Mouse (Mus musculus): ENCODE measurements around the gene Zfp282.
"Not testable (repeated sequence)": the region's sequence is repeated elsewhere in the genome, so short reads cannot be mapped to it uniquely, and the experiment has no call there.

The Zfp282 gene

GRCm38 (mm10) chr6:47877058-47877457 is at the start of gene Zfp282:
Gene Zfp282, plus strand, starts transcription at chr6:47877204.
- no peak for DNase-seq (ENCODE audit: extremely low spot score, low spot score)

GRCm38 (mm10) chr6:47827462-47827861 is 49.5 kb upstream of the Zfp282 start:
- DNase-seq (ENCODE audit: extremely low spot score, low spot score), result no peak

DNA sequence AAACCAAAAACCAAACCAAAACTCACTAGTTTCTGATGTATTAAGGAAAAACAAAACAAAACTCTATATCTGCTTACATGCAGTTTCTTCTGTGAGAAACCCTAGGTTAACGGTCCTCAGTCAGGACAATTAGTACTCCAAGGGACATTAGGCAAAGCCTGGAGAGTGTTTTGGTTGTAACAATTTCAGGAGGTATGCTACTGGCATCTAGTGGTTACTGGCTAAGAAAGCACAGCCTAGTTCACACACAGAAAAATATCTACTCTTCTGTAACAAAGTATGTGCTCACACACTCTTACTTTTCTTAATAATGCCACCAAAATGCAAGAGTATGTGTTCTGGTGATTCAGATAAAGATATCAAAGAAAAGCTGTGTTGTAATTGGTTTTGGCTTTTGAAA is 48.1 kb upstream of the Zfp282 start:
- no peak for DNase-seq (ENCODE audit: extremely low spot score, low spot score)

- peak; percentile 96 for DNase-seq (ENCODE audit: extremely low spot score, low spot score)
Observed at GRCm38 (mm10) chr6:47830104-47831078, 46.6 kb upstream of the Zfp282 start, which contains the start of gene Zfp786. Gene Zfp786, minus strand, starts transcription at chr6:47830867.

- DNase-seq (ENCODE audit: extremely low spot score, low spot score), result no peak
Observed at GRCm38 (mm10) chr6:47832220-47832619, 44.8 kb upstream of the Zfp282 start.

DNA sequence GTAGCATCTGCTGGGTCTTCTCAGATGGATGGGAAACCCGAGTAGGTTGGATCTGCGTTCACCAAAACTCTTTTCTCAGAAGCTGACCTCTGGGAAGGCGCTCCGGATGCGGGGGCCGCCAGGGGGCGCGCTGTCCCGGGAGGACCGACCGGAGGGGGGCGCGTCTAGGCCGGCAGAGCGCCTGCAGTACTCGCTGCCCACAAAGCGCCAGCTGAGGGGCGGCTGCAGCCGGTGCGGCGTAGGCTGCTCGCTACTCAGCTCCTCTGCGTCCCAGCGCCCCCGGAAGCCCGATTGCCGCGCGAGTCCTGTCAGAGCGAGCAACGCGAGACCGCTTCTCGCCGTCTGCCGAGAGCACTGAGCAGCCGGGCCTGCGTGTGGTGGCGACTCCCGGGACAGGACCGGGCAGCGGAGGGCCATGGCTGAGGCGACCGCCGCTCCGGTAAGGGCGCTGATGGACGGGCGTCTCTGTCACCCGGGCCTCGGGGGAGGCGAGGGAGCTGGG is 41.5 kb upstream of the Zfp282 start, which contains the start of gene Zfp398:
TSS of gene Zfp398 (plus strand) at position 180 of the 502 bp plus-strand sequence.
- peak; percentile 97 for DNase-seq (ENCODE audit: extremely low spot score, low spot score)

DNA sequence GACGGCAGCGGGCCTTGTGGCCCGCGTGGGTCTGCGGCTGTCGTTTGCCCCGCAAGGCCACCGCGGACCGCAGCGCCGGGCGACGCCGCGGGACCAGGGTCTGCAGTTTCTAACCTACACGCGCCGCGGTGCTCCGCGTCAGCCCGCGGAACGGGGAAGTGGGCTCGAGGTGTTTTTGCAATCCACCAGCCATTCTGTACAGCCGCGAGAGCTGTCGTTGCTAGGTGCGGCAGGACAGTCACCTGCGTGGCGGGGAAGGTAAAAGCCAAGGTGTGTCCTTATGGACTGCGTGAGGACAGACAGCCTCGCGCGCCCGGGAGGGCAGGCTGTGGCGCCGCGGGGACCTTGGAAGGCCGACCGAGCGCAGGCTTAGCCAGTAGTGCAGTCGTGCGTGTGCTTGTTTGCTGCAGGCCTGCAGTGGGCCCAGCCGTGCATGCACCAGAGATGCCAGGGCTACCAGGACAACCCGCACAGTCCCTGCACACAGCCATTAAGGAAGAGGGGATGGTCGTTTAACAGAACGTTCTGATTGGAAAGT is 41.0 kb upstream of the Zfp282 start:
- peak; percentile 72 for DNase-seq (ENCODE audit: extremely low spot score, low spot score)

- no peak for DNase-seq (ENCODE audit: extremely low spot score, low spot score)
Observed at GRCm38 (mm10) chr6:47837630-47838029, 39.4 kb upstream of the Zfp282 start.

DNA sequence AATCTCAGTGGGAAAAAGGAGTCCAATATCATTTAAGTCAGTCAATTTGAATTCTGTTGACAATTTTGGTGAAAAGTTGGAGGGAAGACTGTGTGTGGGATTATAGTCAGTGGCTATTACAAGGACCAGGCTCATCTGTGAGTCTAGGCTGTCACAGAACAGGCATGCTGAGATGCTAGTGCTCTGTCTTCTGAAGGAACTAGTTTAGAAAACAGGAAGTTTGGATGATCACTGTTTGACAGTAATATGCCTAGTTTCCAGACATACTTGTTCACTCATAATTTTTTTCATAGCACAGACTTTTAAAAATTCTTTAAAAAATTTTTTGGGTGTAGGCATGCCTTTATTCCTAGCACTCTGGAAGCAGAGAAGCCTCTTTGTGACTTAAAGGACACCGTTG is 35.9 kb upstream of the Zfp282 start:
- DNase-seq (ENCODE audit: extremely low spot score, low spot score), result no peak

DNA sequence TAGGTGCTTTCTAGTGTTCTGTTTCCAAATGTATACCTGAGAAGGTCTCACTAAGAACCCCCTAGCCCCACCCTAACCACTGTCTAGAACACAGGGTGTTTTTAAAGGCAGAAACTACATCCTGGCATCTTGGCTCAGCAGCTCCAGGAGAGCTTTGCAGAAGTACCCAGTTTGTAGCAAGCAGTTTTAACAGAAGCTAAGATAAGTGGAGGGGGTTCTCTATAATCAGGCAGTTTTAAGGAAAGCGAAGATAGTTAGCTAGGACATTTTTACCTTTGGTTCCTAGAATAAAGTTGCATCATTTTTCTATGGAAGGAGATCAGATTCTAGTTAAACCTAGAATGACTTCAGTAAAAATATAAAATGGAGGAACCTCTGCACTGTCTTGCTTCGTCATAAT is 35.2 kb upstream of the Zfp282 start:
- DNase-seq (ENCODE audit: extremely low spot score, low spot score), result no peak

- no peak for DNase-seq (ENCODE audit: extremely low spot score, low spot score)
Observed at GRCm38 (mm10) chr6:47842337-47842736, 34.7 kb upstream of the Zfp282 start.

DNA sequence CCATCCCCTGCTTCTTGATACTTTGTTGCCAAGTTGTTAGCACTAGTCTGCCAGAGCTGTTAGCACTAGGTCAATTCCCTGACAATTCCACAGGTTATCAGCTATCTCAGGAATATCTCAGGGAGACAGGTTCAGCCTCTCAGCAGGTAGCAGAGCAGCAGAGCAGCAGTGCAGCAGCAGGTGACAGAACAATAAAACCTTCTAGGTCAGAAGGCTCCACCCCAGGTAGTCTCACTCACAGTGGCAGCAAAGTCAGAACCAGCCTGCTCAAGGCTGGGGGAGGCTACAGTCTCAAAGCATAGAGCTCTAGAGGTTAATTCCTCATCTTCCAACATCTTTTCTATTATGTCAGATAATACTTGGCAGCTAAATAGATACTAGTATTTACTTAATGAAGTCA is 31.2 kb upstream of the Zfp282 start:
- DNase-seq (ENCODE audit: extremely low spot score, low spot score), result no peak

DNA sequence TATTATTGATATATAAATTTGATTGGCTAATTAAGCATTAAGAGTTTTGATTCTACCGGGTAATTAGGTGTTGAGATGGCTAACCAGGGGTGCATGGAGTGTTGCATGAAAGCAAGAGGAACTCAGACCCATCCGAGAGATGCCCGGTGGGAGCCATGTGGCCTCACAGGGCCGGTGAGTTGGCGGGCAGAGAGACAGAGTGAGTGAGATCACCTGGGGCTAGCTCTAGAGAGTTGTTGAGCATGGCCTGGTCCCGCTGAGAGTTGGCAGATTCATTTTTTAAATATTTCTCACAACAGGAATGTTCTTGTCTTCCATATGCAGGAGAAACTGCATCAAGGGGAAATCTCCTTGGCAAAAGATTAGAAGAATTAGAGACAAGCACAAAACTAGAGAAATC is 19.8 kb upstream of the Zfp282 start:
- no peak for DNase-seq (ENCODE audit: extremely low spot score, low spot score)

DNA sequence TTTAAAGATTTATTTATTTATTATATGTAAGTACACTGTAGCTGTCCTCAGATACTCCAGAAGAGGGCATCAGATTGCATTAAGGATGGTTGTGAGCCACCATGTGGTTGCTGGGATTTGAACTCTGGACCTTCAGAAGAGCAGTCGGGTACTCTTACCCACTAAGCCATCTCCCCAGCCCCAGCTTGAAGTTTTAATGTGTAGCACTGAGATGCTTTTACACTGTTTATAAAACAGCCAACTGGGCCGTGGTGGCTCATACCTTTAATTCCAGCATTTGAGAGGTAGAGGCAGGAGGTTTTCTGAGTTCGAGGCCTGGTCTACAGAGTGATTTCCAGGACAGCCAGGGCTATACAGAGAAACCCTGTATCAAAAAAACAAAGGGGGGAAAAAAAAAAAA is 19.3 kb upstream of the Zfp282 start:
- not testable (repeated sequence) for DNase-seq (ENCODE audit: extremely low spot score, low spot score)

- no peak for DNase-seq (ENCODE audit: extremely low spot score, low spot score)
Observed at GRCm38 (mm10) chr6:47872266-47872665, 4.7 kb upstream of the Zfp282 start.

- peak; percentile 92 for DNase-seq (ENCODE audit: extremely low spot score, low spot score)
Observed at GRCm38 (mm10) chr6:47877461-47878132, 593 bp downstream of the Zfp282 start.

GRCm38 (mm10) chr6:47878133-47878514 is 1.1 kb downstream of the Zfp282 start:
- no peak for DNase-seq (ENCODE audit: extremely low spot score, low spot score)

DNA sequence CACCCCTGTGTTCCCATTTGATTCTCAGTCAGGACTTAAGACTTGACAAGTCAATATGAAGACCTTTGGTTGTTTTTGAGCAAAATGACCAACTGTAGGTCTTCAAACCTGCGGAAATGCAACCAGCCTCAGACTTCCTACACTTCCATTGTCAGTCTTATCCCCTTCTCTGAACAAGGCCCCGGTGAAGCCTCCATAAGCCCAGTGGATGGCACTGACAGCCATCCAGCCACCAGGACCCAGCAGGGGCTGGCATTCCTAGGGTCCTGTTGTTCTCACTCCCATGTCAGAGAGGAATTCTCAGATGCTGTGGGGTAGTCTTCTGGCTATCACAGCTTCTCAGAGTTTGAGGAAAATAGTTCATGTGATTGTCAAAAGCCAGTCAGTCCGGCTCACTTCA is 1.6 kb downstream of the Zfp282 start:
- no peak for DNase-seq (ENCODE audit: extremely low spot score, low spot score)

- DNase-seq (ENCODE audit: extremely low spot score, low spot score), result no peak
Observed at GRCm38 (mm10) chr6:47879049-47879716, 2.2 kb downstream of the Zfp282 start.

- no peak for DNase-seq (ENCODE audit: extremely low spot score, low spot score)
Observed at GRCm38 (mm10) chr6:47880166-47880565, 3.2 kb downstream of the Zfp282 start.

GRCm38 (mm10) chr6:47888812-47889383 is 11.9 kb downstream of the Zfp282 start:
- no peak for DNase-seq (ENCODE audit: extremely low spot score, low spot score)
